Mouse (Mus musculus) MEL (cell line): Measurements from ENCODE around the gene Tmem108. TPM values are rescaled to one million over a fixed set of nuclear protein-coding genes. Genes with fewer than 3 reads are reported as not detected.

Experiments
- DNase-seq: peaks from one replicate; pipeline ENCODE4 v3.0.0; 2011; ENCODE audit warnings: low read depth, low spot score
- H3K27ac ChIP-seq: 2 replicates; pipeline ENCODE4 v1.5.1; 2012; ENCODE audit warnings: low read depth, mild to moderate bottlenecking, control low read depth, low read length, moderate library complexity; ENCODE audit not compliant: control insufficient read depth
- H3K27me3 ChIP-seq, 2 experiments: fragments of 150-350 bp in 1 of 2; sonication (generic) in 1 of 2; 2 replicates each; pipeline ENCODE4 v1.6.1; 2012; ENCODE audit warnings: low read length in 2 of 2, mild to moderate bottlenecking in 2 of 2, improper control_type of control experiment in 1 of 2, moderate library complexity in 1 of 2; ENCODE audit not compliant: insufficient read depth in 2 of 2, control insufficient read depth in 1 of 2
- H3K36me3 ChIP-seq, 2 experiments: 2 replicates each; pipeline ENCODE4 v1.6.1; 2012 to 2014; ENCODE audit warnings: low read length in 2 of 2, improper control_type of control experiment in 1 of 2, inconsistent platforms in 1 of 2, mild to moderate bottlenecking in 1 of 2; ENCODE audit not compliant: insufficient read depth in 2 of 2, control insufficient read depth in 1 of 2
- H3K4me1 ChIP-seq, 2 experiments: fragments of 150-350 bp in 1 of 2; sonication (generic) in 1 of 2; 2 replicates each; pipeline ENCODE4 v1.6.1; 2012; ENCODE audit warnings: low read length in 2 of 2, improper control_type of control experiment in 1 of 2, mild to moderate bottlenecking in 1 of 2; ENCODE audit not compliant: insufficient read depth in 2 of 2, control insufficient read depth in 1 of 2
- H3K4me3 ChIP-seq, 2 experiments: fragments of 150-350 bp in 1 of 2; sonication (generic) in 1 of 2; 2 replicates each; pipeline ENCODE4 v1.5.1; 2012; ENCODE audit warnings: low read depth in 2 of 2, low read length in 2 of 2, mild to moderate bottlenecking in 2 of 2, moderate library complexity in 2 of 2, control low read depth in 1 of 2, improper control_type of control experiment in 1 of 2; ENCODE audit not compliant: control insufficient read depth in 1 of 2, insufficient read depth in 1 of 2
- H3K79me2 ChIP-seq: 2 replicates; pipeline ENCODE4 v1.6.1; 2012; ENCODE audit warnings: mild to moderate bottlenecking, low read length, moderate library complexity; ENCODE audit not compliant: control insufficient read depth, poor library complexity, insufficient read depth
- H3K9ac ChIP-seq: 2 replicates; pipeline ENCODE4 v1.6.1; 2012; ENCODE audit warnings: low read depth, mild to moderate bottlenecking, control low read depth, low read length, moderate library complexity; ENCODE audit not compliant: control insufficient read depth, poor library complexity, severe bottlenecking
- H3K9me3 ChIP-seq: fragments of 150-350 bp; sonication (generic); replicated peaks from 2 replicates; pipeline ENCODE4 v1.6.1; 2012; ENCODE audit warnings: mild to moderate bottlenecking, low read length, improper control_type of control experiment, moderate library complexity; ENCODE audit not compliant: insufficient read depth
- BHLHE40 ChIP-seq: IDR thresholded peaks from 2 replicates; pipeline ENCODE4 v1.6.1; 2012; ENCODE audit warnings: low read depth, mild to moderate bottlenecking, inconsistent platforms, low read length, improper control_type of control experiment, borderline replicate concordance
- CHD1 ChIP-seq: IDR thresholded peaks from 2 replicates; pipeline ENCODE4 v1.6.1; 2012; ENCODE audit warnings: low read depth, mild to moderate bottlenecking, inconsistent platforms, low read length, improper control_type of control experiment
- CHD2 ChIP-seq: IDR thresholded peaks from 2 replicates; pipeline ENCODE4 v1.6.1; 2011; ENCODE audit warnings: low read length, improper control_type of control experiment
- CTCF ChIP-seq, 3 experiments: IDR thresholded peaks in 2 of 3; conservative IDR thresholded peaks in 1 of 3; 2 replicates each; pipeline ENCODE4 v1.5.1; 2011 to 2012; ENCODE audit warnings: low read length in 3 of 3, low read depth in 2 of 3, mild to moderate bottlenecking in 2 of 3, improper control_type of control experiment in 1 of 3, inconsistent platforms in 1 of 3, mixed read lengths in 1 of 3, moderate library complexity in 1 of 3; ENCODE audit not compliant: control insufficient read depth in 1 of 3, insufficient read depth in 1 of 3, poor library complexity in 1 of 3, severe bottlenecking in 1 of 3
- EP300 ChIP-seq, 2 experiments: IDR thresholded peaks; 2 replicates each; pipeline ENCODE4 v1.6.1; 2011; ENCODE audit warnings: improper control_type of control experiment in 2 of 2, low read length in 2 of 2, low read depth in 1 of 2, mild to moderate bottlenecking in 1 of 2
- ETS1 ChIP-seq: IDR thresholded peaks from 2 replicates; pipeline ENCODE4 v1.6.1; 2012; ENCODE audit warnings: low read depth, mild to moderate bottlenecking, inconsistent platforms, low read length, improper control_type of control experiment, moderate library complexity
- GABPA ChIP-seq: IDR thresholded peaks from 2 replicates; pipeline ENCODE4 v1.6.1; 2012; ENCODE audit warnings: low read depth, mild to moderate bottlenecking, inconsistent platforms, low read length, improper control_type of control experiment, moderate library complexity
- GATA1 ChIP-seq: IDR thresholded peaks from 2 replicates; pipeline ENCODE4 v1.6.1; 2011; ENCODE audit warnings: low read depth, low read length, improper control_type of control experiment
- KAT2A ChIP-seq: conservative IDR thresholded peaks from 2 replicates; pipeline ENCODE4 v1.6.1; 2012; ENCODE audit warnings: low read depth, low read length, improper control_type of control experiment, inconsistent platforms
- MAFK ChIP-seq: IDR thresholded peaks from 2 replicates; pipeline ENCODE4 v1.6.1; 2011; ENCODE audit warnings: low read depth, mild to moderate bottlenecking, low read length, improper control_type of control experiment, borderline replicate concordance
- MEF2A ChIP-seq: IDR thresholded peaks from 2 replicates; pipeline ENCODE4 v1.6.1; 2014; ENCODE audit warnings: low read depth, mild to moderate bottlenecking, inconsistent platforms, low read length, improper control_type of control experiment; ENCODE audit not compliant: poor library complexity, insufficient replicate concordance, severe bottlenecking; ENCODE audit errors: extremely low read depth
- MXI1 ChIP-seq: IDR thresholded peaks from 2 replicates; pipeline ENCODE4 v1.6.1; 2011; ENCODE audit warnings: mild to moderate bottlenecking, low read depth, low read length, improper control_type of control experiment
- MYB ChIP-seq: IDR thresholded peaks from 2 replicates; pipeline ENCODE4 v1.6.1; 2011; ENCODE audit warnings: mild to moderate bottlenecking, low read depth, low read length, improper control_type of control experiment
- MYC ChIP-seq: IDR thresholded peaks from 2 replicates; pipeline ENCODE4 v1.6.1; 2011; ENCODE audit warnings: low read depth, mild to moderate bottlenecking, low read length, improper control_type of control experiment, moderate library complexity
- NELFE ChIP-seq: IDR thresholded peaks from 2 replicates; pipeline ENCODE4 v1.6.1; 2011; ENCODE audit warnings: low read depth, low read length, improper control_type of control experiment
- NRF1 ChIP-seq: IDR thresholded peaks from 2 replicates; pipeline ENCODE4 v1.6.1; 2014; ENCODE audit warnings: low read depth, mild to moderate bottlenecking, inconsistent platforms, low read length, improper control_type of control experiment, moderate library complexity; ENCODE audit not compliant: poor library complexity, insufficient read depth, severe bottlenecking
- POLR2A ChIP-seq, 2 experiments: IDR thresholded peaks; 2 replicates each; pipeline ENCODE4 v1.6.1; 2011 to 2012; ENCODE audit warnings: low read length in 2 of 2, mild to moderate bottlenecking in 2 of 2, control low read depth in 1 of 2, improper control_type of control experiment in 1 of 2, low read depth in 1 of 2, moderate library complexity in 1 of 2; ENCODE audit not compliant: control insufficient read depth in 1 of 2, insufficient read depth in 1 of 2, poor library complexity in 1 of 2
- POLR2AphosphoS5 ChIP-seq: IDR thresholded peaks from 2 replicates; pipeline ENCODE4 v1.6.1; 2012; ENCODE audit warnings: low read depth, borderline replicate concordance, mild to moderate bottlenecking, inconsistent platforms, low read length, moderate library complexity, mixed read lengths
- RCOR1 ChIP-seq: IDR thresholded peaks from 2 replicates; pipeline ENCODE4 v1.6.1; 2012; ENCODE audit warnings: low read depth, mild to moderate bottlenecking, inconsistent platforms, low read length, improper control_type of control experiment
- TAL1 ChIP-seq: IDR thresholded peaks from 2 replicates; pipeline ENCODE4 v1.6.1; 2012; ENCODE audit warnings: mild to moderate bottlenecking, inconsistent platforms, low read length, moderate library complexity, mixed read lengths
- TBP ChIP-seq: IDR thresholded peaks from 2 replicates; pipeline ENCODE4 v1.8.0; 2011; ENCODE audit warnings: low read depth, low read length, improper control_type of control experiment
- TCF12 ChIP-seq: IDR thresholded peaks from 2 replicates; pipeline ENCODE4 v1.6.1; 2014; ENCODE audit warnings: low read depth, mild to moderate bottlenecking, inconsistent platforms, low read length, improper control_type of control experiment, moderate library complexity
- UBTF ChIP-seq: IDR thresholded peaks from 2 replicates; pipeline ENCODE4 v1.6.1; 2012; ENCODE audit warnings: low read depth, mild to moderate bottlenecking, inconsistent platforms, low read length, improper control_type of control experiment, moderate library complexity, borderline replicate concordance; ENCODE audit not compliant: insufficient read depth
- USF2 ChIP-seq, 2 experiments: IDR thresholded peaks; 2 replicates each; pipeline ENCODE4 v1.6.1; 2011 to 2012; ENCODE audit warnings: improper control_type of control experiment in 2 of 2, low read length in 2 of 2, borderline replicate concordance in 1 of 2, inconsistent platforms in 1 of 2, low read depth in 1 of 2, mild to moderate bottlenecking in 1 of 2; ENCODE audit not compliant: insufficient read depth in 1 of 2
- ZKSCAN1 ChIP-seq: IDR thresholded peaks from 2 replicates; pipeline ENCODE4 v1.6.1; 2012; ENCODE audit warnings: low read depth, mild to moderate bottlenecking, inconsistent platforms, low read length, improper control_type of control experiment, moderate library complexity
- ZMIZ1 ChIP-seq: IDR thresholded peaks from 2 replicates; pipeline ENCODE4 v1.6.1; 2012; ENCODE audit warnings: low read depth, mild to moderate bottlenecking, inconsistent platforms, low read length, improper control_type of control experiment, moderate library complexity
- polyA plus RNA-seq, 2 experiments: library from polyadenylated mRNA; stranded (reverse) in 1 of 2; unstranded in 1 of 2; fragments of >175 nt in 1 of 2; fragments of >200 nt in 1 of 2; gene quantifications; 2 replicates each; pipeline versions ENCODE4 v1.2.1 to v1.2.4; 2012; ENCODE audit warnings: low replicate concordance in 2 of 2, low read depth in 1 of 2; ENCODE audit not compliant: insufficient read length in 2 of 2, insufficient read depth in 1 of 2, missing spikeins in 1 of 2
- total RNA-seq: library from RNA; depleted of rRNA; stranded (reverse); fragments of 300-350 nt; gene quantifications from 2 replicates; pipeline ENCODE4 v1.2.3, GENCODE M21; 2012

Gene Tmem108
- total and polyA plus RNA-seq, 3 experiments: not detected

- Histone ChIP-seq H3K36me3 (no peaks in the 10 kb centered on the region), H3K27ac (no peak overlapping the region), H3K4me1 (no peaks in the 10 kb centered on the region), H3K9me3 (no peaks in the 10 kb centered on the region), H3K79me2 (no peaks in the 10 kb centered on the region), H3K4me3 (no peak overlapping the region), H3K9ac (no peak overlapping the region), H3K27me3 (no peaks in the 10 kb centered on the region)
- TF ChIP-seq UBTF (no peak), ETS1 (no peak), GABPA (no peak), MYC (no peak), TAL1 (no peak), MEF2A (no peak), BHLHE40 (no peak), CHD2 (no peak), POLR2AphosphoS5 (no peak), ZKSCAN1 (no peak), MAFK (no peak), RCOR1 (no peak)
- DNase-seq: no peak
Measured at GRCm38 (mm10) chr9:103523008-103523407, 238.6 kb downstream of the Tmem108 start.

- Histone ChIP-seq H3K79me2 (no peaks in the 10 kb centered on the region), H3K4me1 (no peaks in the 10 kb centered on the region), H3K9ac (no peak overlapping the region), H3K9me3 (no peaks in the 10 kb centered on the region), H3K27ac (no peak overlapping the region), H3K27me3 (no peaks in the 10 kb centered on the region), H3K4me3 (no peak overlapping the region), H3K36me3 (no peaks in the 10 kb centered on the region)
- no peak for DNase-seq
- TF ChIP-seq TBP (no peak), POLR2AphosphoS5 (no peak), GATA1 (no peak)
Measured at GRCm38 (mm10) chr9:103513884-103514283, 247.8 kb downstream of the Tmem108 start.

GRCm38 (mm10) chr9:103512257-103512656, 249.4 kb downstream of the Tmem108 start:
- H3K27ac ChIP-seq: no peak overlapping the region
- no peak overlapping the region for H3K4me3 ChIP-seq
- no peak for TF ChIP-seq GATA1
- TF ChIP-seq ZMIZ1: no peak
- no peak for TF ChIP-seq USF2 (IDR thresholded peaks at IDR 0.05; ENCODE audit: borderline replicate concordance in 1 of 2, insufficient read depth in 1 of 2, low read depth in 1 of 2, low read length in 2 of 2)
- no peak for TF ChIP-seq MXI1
- TF ChIP-seq ZKSCAN1: no peak
- TF ChIP-seq NELFE: no peak
- TF ChIP-seq KAT2A: no peak
- no peak for TF ChIP-seq CTCF (IDR thresholded peaks at IDR 0.05 in 2 of 3, conservative IDR thresholded peaks at IDR 0.05 in 1 of 3; ENCODE audit: control insufficient read depth in 1 of 3, insufficient read depth in 1 of 3, low read depth in 2 of 3, low read length in 3 of 3, poor library complexity in 1 of 3, severe bottlenecking in 1 of 3)
- TF ChIP-seq NRF1: no peak
- no peak for TF ChIP-seq POLR2AphosphoS5
- TF ChIP-seq MYB: no peak
- no peak for TF ChIP-seq UBTF
- TF ChIP-seq CHD1: no peak
- no peak for TF ChIP-seq POLR2A (IDR thresholded peaks at IDR 0.05; ENCODE audit: control insufficient read depth in 1 of 2, insufficient read depth in 1 of 2, low read depth in 1 of 2, low read length in 2 of 2, poor library complexity in 1 of 2)
- no peak for TF ChIP-seq EP300 (IDR thresholded peaks at IDR 0.05; ENCODE audit: low read depth in 1 of 2, low read length in 2 of 2)
- TF ChIP-seq TCF12: no peak
- TF ChIP-seq MYC: no peak
- no peaks in the 10 kb centered on the region for H3K4me1 ChIP-seq
- no peaks in the 10 kb centered on the region for H3K79me2 ChIP-seq
- H3K9me3 ChIP-seq: no peaks in the 10 kb centered on the region
- H3K36me3 ChIP-seq: no peaks in the 10 kb centered on the region
- no peak for DNase-seq
- H3K9ac ChIP-seq: no peak overlapping the region
- no peaks in the 10 kb centered on the region for H3K27me3 ChIP-seq
